Mouse (Mus musculus) right cerebral cortex, postnatal 36 days (tissue): ENCODE measurements around the gene Madcam1.
A peak's percentile ranks its signal among the peaks of the same experiment; 100 is the strongest.
"Not testable (repeated sequence)": the region's sequence is repeated elsewhere in the genome, so short reads cannot be mapped to it uniquely, and the experiment has no call there.

ENCODE experiments used
- DNase-seq, 2 experiments: peaks; one replicate each; pipeline ENCODE4 v3.0.0; 2022; ENCODE audit warnings: low spot score in 2 of 2, mixed read lengths in 1 of 2

The Madcam1 gene

GRCm38 (mm10) chr10:79688720-79689119 lies 24.4 kb downstream of the Madcam1 start, which contains the start of gene Gzmm:
Gene Gzmm (plus strand): TSS chr10:79689020.
- no peak for DNase-seq

GRCm38 (mm10) chr10:79689178-79689577 lies 24.8 kb downstream of the Madcam1 start:
- no peak for DNase-seq

GRCm38 (mm10) chr10:79691986-79692548 lies 27.7 kb downstream of the Madcam1 start:
- no peak for DNase-seq

GRCm38 (mm10) chr10:79693580-79694378 lies 29.4 kb downstream of the Madcam1 start:
- DNase-seq, result no peak

- no peak for DNase-seq
Observed at GRCm38 (mm10) chr10:79694379-79694655, 30.0 kb downstream of the Madcam1 start.

GRCm38 (mm10) chr10:79695231-79696128 lies 31.1 kb downstream of the Madcam1 start:
- no peak for DNase-seq

GRCm38 (mm10) chr10:79696129-79696651 lies 31.8 kb downstream of the Madcam1 start:
- DNase-seq, result no peak

- no peak for DNase-seq
Observed at GRCm38 (mm10) chr10:79697916-79698315, 33.6 kb downstream of the Madcam1 start.

GRCm38 (mm10) chr10:79698459-79698858 lies 34.1 kb downstream of the Madcam1 start:
- no peak for DNase-seq

- no peak for DNase-seq
Observed at GRCm38 (mm10) chr10:79700676-79701075, 36.3 kb downstream of the Madcam1 start.

- no peak for DNase-seq
Observed at GRCm38 (mm10) chr10:79701443-79702129, 37.2 kb downstream of the Madcam1 start.

- not testable (repeated sequence) for DNase-seq
Observed at GRCm38 (mm10) chr10:79702970-79703369, 38.6 kb downstream of the Madcam1 start.

GRCm38 (mm10) chr10:79703541-79703940 lies 39.2 kb downstream of the Madcam1 start:
- DNase-seq, result no peak

- DNase-seq, result peak; percentile 99
Observed at GRCm38 (mm10) chr10:79704065-79704969, 40.0 kb downstream of the Madcam1 start, which contains the start of gene Bsg. Gene Bsg (plus strand): TSS chr10:79704491.

- DNase-seq, result no peak
Observed at GRCm38 (mm10) chr10:79704970-79705360, 40.6 kb downstream of the Madcam1 start.

- no peak for DNase-seq
Observed at GRCm38 (mm10) chr10:79705951-79706350, 41.6 kb downstream of the Madcam1 start.

GRCm38 (mm10) chr10:79706406-79707094 lies 42.2 kb downstream of the Madcam1 start:
- DNase-seq, result no peak

- DNase-seq, result no peak
Observed at GRCm38 (mm10) chr10:79707162-79707561, 42.8 kb downstream of the Madcam1 start.

- no peak for DNase-seq
Observed at GRCm38 (mm10) chr10:79707759-79708158, 43.4 kb downstream of the Madcam1 start.

- DNase-seq, result no peak
Observed at GRCm38 (mm10) chr10:79708668-79709067, 44.3 kb downstream of the Madcam1 start.
